Mouse (Mus musculus) gastrocnemius, adult 18-20 months (tissue): ENCODE measurements around the gene Mmd. TPM values are rescaled to one million over a fixed set of nuclear protein-coding genes. Genes with fewer than 3 reads are reported as not detected.

Experiments
- DNase-seq: peaks from one replicate; pipeline ENCODE4 v3.0.0; 2021; ENCODE audit warnings: low spot score
- long read RNA-seq, 2 experiments: library from polyadenylated mRNA; stranded (forward); transcript quantifications; one replicate each; pipeline ENCODE4 v2.0.0; 2021
- total RNA-seq, 2 experiments: library from RNA; stranded (reverse); gene quantifications; 2 replicates each; pipeline ENCODE4 v1.2.3; 2021

The Mmd gene
- total RNA-seq = 10 to 100 TPM in 1 of 2 experiments, 1 to 10 TPM in 1; 9.5 to 16.2 TPM
- long read RNA-seq, experiment 1, transcript Mmd-201 (7 exons, 2,677 nt) = major isoform, 8 of 20 reads
- long read RNA-seq, experiment 1, partial matches to known transcripts = 4 of 20 reads
- long read RNA-seq, experiment 1, other reads (novel, unspliced or antisense) = 7 of 20 reads
- long read RNA-seq, experiment 2, transcript Mmd-201 (7 exons, 2,677 nt) = major isoform, 16 of 26 reads
- long read RNA-seq, experiment 2, partial matches to known transcripts = 4 of 26 reads
- long read RNA-seq, experiment 2, other reads (novel, unspliced or antisense) = 6 of 26 reads

DNA sequence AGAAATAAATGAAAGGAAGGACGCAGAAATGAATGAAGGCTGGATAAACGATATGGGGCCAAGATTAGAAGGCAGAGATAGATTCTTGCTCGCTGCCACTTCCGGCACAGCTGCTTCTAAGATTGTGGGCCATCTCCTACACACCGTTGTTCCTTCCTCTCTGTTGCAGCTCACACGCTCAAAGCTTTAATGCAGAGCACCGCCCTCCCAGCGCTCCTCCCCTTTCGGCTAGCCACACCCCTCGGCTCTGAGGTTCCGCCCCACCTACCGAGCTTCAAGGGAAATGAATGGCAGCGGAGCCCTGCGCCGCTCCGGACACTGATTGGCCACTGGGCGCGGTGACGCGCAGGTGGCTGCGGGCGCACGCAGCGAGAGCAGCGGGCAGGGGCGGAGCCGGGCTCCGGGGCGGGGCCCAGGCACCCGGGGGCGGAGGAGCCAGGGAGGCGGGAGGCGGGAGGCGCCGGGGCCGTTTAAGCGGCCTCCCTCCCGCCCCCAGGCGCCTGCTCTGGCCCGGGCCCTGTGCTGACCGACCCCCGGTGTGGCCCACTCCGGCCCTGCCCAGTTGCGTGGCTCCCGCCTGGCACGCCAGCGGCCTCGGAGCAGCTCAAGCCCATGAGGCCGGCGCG lies at the start of gene Mmd:
Mmd (plus strand) TSS at position 432 of the 626 bp plus-strand sequence.
- DNase-seq = peak; percentile 98

DNA sequence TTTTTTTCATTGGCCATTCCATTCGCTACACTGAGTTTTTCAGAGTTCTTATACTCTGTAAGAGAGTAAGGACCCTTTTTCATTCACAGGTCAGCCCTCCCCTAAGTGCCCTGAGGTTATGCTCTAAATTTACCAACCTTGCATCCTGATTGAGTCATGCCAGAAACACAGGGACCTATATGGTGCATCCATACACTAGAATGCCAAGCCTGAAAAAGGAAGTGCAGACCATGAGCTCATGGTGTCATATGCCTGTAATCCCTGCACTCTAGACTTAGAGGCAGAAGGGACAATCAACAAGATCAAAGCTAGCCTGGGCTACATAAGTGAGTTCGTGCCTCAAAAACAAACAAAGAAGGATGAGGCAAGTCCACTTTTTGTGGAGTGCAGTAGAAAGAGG lies 48.4 kb upstream of the Mmd start:
- no peak for DNase-seq

DNA sequence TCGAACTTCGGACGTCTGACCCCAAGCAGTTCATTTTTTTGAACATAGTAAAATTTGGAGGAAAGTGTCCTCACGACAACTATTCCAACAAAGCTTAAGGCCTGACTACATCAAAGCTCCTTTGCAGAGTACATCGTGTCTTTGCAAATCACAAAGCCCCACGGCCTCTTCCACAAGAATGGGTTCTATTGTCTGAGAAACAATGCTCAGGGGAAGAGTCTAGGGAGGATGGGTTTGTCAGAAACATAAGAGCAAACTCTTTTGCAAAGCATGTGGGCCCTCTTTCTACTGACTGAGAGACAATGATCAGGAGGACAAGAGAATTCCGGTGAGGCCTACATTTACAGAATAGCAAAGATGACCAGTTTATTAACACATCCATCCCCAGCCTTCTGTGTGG lies 35.0 kb upstream of the Mmd start:
- no peak for DNase-seq

DNA sequence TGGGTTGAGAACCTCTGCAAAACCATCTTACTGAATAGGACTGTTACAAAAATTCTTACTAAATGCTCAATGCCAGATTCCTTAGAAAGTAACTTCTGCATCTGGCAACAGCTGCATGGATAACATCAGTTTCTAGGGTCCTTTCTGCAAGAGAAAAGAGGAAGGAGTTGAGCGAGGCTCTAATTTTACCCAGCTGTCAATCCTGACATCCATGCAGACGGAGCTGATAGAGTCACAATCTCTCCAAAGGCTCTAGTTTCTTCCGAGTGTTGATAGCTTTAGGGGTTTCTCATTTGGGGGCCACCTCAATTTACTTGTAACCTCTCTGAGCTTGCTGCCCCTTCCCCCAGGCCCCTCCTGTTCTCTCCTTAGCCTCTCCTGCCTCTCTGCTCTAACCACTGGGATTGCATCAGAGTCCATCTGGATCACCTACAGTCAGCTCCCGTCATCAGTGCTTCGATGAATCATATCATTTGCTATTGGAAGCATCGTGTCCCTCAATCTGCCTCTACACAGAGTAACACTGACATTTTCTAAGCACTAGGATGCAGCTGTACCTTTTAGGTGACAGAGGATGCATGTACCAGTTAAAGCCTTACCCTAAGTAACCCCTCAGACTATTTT lies 29.1 kb upstream of the Mmd start:
- no peak for DNase-seq

DNA sequence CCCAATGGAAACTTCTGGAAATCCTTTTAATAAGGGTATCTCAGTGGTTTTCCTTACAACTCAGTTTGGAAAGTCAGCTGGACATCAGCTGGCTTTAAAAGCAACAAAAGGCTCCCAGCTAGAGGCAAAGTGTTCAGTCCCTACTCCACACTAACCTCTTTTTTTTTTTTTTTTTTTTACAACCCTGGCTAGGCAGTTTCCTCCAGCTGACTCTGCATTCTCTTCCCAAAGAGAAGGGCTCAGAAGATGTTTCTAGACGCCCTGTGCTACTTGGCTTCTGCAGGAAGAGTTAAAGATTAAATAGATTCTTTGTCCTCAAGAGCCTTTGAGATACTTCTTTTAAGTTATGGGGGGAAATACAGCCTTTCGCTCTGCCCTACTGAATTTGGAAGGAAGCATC lies 28.5 kb upstream of the Mmd start:
- DNase-seq = no peak

DNA sequence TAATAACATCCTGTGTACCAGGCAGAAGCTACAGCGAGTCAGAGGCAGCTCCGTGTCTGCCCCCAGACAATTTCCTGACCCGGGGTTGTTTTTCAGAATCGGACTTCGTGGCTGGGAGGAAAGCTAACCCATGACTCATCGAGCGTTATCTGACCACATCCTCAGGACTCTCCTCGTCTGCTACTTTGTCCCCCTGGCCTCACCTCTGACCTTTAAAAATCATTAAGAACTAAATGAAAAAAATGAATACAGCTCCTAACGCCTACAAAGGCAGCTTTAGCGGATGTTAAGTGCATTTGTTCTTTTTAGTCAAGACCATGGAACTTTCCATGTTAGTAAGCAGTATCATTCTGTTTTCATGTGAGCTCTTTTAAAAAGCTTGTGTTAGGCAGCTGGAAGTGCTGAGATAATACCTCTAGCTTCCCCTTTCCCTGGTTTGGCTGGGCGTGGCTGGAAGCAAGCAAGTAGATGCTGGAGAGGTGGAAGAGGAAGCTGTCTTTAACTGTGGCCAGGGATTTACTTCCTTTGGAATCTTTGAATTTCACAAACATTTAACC lies 24.3 kb upstream of the Mmd start:
- no peak for DNase-seq

DNA sequence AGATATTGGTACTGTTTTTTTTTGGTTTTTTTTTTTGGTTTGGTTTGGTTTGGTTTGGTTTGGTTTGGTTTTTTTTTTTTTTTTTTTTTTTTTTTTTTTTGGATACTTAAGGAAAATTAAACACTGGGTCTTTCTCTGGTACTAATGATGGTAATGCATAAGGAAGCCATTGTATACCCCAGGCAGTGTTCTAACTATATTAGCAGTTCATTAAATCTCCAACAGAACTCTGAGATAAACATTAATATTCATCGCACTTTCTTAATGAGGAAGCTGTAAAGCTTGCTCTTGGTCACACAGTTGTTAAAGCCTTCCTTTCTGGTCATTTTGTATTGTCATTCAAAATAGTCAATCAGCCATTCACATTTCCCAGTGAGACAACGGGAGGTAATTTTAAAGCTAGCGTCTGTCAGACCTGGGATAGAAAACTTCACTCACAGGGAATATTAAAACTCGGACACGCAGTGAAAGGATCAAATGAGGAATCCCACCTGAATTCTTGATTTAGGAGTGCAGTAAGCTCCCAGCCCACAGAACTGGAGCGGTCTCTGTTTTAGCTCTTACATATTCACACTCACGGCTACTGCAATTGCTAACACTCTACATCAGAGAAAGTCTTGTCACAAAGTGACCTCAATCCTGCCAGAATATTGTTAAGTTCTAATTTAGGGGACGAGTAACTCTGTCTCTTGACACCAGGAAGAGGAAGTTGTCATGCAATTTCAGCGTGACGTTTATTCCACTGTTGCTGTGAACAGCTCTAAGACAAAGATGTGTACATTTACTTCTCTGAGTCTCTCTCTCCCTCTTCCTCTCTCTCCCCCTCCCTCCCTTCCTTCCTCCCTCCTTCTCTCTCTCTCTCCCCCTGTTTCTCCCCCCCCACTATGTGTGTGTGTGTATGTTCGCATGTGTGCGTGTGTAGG lies 22.0 kb upstream of the Mmd start:
- no peak for DNase-seq

DNA sequence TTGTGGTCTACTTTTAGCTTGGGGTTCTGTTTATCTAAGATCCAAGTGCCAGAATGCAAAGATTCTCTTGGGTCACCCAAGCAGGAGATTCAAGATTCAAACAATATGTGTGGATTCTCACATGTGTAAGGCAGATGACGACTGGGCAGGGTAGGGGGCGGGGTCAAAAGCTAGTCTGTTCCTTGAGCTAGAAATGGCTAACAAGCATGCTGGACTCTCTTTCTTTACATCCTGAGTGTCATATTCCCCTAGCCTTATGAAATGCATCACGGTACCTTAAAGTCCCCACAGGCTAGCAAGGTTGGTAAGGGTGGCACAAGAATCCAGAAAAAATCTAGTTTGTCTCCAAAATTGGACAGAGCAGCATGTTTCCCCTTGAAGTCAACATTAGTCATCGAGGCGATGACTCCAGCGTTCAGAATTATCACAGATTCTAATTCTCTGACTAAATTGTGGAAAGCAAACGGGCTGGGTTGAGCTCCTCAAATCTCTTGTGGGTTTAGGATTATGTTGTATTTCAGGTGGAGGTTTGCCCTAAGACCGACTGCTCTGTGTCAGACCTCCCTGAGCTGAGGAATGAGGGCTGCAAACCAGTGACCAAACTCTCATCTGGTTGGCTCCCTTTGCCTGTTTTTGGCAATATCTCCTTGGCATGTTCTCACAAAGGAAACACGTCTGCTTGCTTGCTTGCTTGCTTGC lies 20.9 kb upstream of the Mmd start:
- DNase-seq = no peak

DNA sequence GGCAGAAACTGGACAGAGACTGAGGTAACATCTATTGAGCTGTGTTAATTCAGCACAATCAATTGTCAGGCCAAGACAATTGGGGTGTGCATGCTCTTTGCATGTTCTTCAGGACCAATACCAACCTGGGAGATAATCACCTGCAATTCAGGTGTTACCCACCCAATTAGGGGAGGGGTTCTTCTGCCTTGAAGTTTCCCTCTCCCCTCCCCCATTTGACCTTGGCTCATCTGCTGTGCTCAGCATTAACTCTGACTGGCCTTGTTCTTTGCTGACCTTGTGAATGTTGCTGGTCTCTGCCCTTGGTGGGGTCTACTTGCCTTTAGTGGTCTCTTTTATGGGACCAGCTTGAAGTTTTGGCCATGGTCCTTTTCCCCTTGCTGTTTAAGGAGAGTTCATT lies 19.5 kb upstream of the Mmd start:
- no peak for DNase-seq

DNA sequence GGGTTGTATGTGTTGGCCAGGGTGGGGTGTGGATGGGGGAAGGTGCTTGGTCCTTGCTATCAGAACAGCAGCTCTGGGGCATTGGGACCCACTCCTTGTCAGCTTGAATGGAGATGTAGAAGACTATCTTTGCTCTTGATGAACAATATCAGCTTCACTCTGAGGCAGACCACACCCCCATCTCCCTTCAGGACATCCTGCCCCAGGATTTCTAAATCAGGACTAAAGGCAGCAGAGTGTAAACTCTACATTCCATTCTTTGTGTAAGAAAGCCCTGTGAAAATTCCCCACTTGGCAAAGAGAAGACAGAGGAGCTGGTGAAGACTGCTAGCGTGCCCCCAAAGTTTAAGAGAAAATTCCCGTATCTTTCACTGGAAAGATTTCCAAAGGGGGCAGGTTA lies 18.6 kb upstream of the Mmd start:
- DNase-seq = no peak

DNA sequence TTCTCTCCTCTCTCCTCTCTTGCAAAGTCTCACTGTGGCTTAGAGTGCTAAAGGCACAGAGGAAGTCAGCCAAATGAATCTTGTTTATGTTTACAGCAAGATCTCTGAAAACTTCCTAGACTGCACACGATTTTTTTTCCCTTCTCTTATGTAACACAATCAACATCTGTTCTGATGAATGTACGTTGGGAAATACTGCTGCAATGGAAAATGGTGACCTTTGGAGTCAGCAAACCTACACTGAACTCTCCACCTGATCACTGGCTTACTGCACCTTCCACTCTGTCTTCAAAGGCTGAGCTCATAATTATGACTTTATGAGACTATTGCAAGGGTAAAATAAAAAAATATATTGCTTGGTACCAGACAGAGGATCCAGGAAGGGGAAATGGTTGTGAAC lies 17.6 kb upstream of the Mmd start:
- DNase-seq = no peak

DNA sequence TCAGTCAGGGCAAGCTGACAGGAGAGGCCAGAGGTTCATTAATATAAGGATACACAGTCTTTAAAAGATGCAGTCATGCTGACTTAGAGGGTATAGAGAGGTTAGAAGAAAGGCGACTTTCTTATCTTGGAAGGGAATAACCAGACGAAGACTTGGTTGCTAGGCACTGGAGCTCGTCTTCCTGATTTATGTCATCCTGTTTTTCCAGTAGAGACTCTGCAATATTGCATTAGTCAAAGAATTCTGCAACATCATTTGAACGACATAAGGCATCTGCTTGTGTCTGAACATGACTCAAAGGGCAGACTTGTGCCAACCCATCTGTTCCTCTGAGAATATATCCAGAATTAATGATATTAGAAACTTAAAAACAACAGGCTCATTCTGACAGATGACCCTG lies 16.6 kb upstream of the Mmd start:
- no peak for DNase-seq

DNA sequence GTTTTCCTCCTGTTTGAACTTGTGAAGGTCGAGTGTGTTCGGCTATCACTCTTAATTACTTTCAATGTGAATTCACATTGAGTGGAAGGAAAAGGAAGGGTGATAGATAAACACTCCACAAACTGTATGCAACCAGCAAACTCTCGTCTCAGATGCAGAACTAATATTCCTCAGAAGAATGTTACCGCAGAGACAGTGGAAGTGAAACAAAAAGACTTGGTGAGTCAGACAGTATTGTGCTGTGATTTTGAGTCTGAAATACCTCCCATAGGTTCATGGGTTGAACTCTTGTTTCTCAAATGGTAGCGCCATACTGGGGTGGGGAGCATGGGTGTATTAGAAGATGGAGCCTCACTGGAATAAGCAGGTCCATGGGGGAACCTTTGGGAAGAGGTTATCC lies 14.0 kb upstream of the Mmd start:
- DNase-seq = no peak

DNA sequence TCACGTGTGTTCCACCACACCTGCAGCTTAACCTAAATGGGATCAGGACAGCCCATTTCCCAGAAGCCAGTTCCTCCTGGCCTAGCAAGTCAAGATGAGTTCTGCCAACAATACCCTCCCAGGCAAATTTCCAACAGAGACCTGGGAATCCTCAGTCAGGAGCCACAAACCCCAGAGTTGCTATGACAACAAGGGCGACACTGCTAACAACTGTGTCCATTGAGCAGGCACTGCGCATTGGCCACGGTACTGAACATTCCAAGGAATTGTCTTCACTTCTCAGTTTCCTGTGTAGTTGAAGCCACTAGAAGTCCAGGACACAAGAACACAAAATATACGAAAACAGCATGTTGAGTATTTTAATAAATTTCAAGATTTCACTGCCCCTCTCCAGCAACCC lies 11.6 kb upstream of the Mmd start:
- no peak for DNase-seq

DNA sequence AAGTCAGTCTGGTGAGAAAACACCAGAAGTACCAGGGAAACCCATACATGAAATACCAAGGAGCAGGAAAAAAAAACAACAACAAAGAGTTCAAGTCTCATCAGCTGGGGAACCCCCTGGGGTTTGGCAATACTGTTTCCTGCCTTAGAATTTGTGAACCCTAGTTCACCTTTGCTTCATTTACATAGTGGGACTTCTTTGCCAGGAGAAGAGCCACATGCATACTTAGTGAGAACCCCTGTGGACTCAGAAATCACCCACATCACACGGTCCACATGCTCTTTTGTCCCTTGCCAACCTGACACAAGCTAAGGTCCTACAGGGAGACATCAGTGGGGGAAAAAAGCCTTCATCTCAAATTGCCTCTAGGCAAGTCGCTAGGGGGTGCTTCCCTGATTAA lies 10.6 kb upstream of the Mmd start:
- no peak for DNase-seq

DNA sequence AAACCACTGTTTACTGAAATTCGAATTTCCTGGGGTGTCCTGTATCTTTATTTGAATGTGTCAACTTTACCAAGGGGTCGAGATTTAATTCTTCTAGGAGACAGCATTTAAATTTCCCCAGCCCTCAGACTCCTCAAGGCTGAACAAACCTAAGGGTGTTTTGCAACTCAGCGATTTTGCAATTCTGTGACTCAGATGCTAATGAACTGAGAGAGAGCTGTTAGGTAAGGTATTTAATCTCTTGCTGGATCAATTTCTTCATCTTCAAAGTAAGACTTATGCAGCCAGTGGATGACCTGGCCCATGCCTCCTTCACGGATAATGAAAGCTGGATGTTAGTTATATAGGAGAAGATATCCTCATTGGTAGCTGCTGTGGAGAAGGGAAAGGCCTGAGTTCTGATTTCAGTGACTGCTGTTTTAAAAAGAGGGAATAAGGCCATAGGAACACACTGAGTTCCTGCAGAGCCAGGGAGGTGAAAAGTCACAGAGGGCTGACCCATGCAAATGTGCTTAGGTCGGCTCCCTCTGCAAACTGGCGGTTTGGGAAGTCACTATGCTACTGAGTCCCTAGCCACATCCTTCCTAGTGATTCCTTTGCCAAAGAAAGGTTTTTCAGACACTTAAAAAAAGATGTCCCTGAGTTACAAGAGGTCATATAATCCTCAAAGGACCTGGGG lies 8.5 kb upstream of the Mmd start:
- DNase-seq = no peak

DNA sequence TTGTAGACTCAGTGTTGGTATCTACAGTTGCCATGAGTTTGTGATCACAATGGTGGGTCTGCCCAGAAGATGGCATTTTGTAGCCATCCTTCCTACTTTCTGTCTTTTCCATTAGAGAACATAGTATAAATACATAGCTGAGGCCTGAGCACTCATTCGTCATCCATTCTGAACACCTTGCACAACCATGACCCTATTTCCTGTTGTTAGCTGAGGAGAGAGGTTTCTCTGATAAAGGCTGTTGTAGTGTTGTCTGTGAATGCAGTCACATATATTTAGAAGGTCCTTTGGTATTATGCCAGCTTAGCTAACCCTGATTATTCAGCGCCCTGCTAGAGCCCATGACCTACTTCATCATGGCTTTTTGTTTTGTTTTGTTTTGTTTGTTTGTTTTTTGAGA lies 7.4 kb upstream of the Mmd start:
- no peak for DNase-seq

DNA sequence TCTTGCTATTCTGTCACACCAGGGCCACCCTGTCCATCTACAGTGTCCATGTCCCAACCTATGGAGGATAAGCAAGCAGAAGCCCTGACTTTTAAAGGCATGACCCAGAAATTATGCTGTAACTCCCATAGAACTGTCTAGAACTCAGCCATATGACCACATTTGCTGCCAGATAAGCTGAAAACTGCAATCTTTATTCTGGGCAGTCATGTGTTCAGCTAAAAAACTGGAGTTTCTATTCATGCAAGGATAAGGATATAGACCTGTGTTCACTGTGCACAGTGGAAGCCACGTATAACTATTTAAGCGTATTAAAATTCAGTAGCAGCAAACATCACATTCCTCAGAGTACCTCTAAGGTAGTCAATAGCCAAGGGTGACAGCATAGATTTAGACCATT lies 6.0 kb upstream of the Mmd start:
- DNase-seq = no peak

DNA sequence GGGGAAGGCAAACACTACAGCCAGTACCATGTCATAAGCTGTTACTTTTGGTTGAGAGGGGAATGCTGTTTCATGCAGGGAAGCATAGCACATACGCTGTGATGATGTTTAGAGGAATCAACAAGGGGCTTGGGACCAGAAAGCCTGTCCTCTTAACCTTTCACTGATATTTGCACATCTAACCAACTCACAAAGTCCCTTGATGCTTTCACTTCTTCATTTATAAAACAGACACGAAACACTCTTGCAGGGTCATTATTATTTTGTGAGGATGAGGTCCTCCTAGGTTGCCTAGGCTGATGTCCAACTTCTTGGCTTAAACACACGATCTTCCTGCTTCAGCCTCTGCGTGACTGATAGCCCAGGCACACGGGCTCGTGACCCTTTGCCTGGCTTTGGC lies 3.6 kb upstream of the Mmd start:
- DNase-seq = no peak

DNA sequence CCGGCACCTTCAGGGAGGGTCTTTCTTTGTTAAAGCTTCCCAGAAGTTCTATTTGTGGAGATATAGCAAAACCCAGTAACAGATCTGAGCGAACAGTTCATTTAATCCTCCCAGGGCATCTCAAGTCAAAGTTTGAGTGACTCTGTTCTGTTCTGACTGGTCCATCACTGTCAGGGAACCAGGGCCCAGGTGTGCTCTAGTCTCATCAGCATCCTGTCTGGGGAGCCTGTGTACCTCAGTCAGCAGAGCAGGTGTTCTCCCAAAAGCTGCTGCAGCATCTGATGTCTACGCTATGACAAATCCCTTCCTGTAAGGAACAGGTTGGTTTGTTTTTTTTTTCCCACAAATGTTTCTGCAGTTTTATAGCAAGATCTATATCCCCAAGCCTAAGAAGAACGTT lies 2.6 kb upstream of the Mmd start:
- no peak for DNase-seq

DNA sequence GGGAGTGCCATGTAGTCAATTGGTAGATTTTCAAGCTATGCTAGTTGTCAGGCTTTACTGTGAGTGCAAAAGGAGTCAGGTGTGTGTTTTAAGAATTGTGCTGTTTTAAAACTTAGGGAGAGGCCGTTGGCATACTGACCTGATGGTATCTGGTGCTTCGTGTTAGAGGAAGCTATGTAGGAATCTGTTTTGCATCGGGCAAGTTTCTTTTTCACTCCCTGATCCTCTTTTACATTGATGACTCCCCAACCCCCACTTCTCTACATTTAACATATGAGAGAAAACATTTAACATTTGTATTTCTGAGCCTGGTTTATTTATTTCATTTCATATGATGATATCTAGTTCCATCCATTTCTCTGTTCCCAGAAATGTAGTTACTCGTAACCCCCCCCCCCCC lies 1.5 kb upstream of the Mmd start:
- no peak for DNase-seq
